Mouse (Mus musculus): ENCODE data around the gene C1qtnf2.

Gene C1qtnf2

DNA sequence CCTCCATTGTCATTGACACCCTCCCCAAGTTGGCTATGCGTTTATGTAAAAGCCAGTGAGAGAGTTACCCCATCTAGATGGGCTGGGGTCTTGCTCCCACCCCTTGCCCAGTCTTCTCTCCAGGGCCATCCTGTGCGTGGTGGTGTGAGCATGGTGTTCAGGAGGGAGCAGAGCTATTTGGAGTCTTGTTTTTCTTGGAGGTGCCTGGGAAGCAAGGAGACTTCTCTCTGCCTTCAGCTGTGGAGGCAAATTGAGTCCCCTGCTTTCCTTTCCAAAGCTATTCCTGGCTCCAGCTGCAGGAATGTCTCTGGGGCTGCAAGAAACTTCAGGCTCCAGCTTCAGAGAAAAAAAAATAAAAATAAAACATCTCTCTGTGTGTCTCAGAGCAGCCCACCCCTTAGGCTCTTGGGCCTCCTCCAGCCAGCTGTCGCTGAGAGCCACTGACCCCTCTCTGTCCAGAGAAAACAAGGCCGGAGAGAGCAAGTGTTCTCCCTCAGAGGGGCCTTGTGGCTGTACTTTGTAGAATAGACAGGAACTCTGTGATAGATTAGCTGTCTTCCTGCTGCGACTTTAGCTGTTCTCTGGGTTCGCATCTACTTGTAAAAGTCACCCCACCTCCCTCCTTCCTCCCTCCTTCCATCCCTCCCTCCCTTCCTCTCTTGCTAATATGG is 9.2 kb downstream of the C1qtnf2 start:
- DNase-seq (ENCODE audit: low read depth, low spot score), result no peak

DNA sequence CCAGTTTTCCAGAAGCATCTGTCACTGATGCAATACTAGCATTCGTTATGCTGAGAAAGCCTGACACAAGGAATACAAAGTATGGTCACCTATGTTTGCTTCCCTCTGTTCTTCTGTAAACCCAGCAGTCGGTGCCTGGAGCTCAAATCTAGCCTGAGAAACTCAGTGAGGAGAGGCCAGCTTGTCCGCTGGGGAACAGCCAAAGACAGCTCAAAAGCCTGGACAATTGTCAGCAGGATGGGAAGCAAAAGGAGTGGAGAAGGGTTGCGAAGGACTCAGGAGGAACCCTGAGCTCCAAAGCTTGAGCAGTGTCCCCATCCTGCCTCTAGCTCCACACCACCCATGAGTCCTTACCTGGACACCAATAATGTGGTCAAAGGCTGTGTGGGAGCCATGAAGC is 10.0 kb downstream of the C1qtnf2 start:
- no peak for DNase-seq (ENCODE audit: low read depth, low spot score)

DNA sequence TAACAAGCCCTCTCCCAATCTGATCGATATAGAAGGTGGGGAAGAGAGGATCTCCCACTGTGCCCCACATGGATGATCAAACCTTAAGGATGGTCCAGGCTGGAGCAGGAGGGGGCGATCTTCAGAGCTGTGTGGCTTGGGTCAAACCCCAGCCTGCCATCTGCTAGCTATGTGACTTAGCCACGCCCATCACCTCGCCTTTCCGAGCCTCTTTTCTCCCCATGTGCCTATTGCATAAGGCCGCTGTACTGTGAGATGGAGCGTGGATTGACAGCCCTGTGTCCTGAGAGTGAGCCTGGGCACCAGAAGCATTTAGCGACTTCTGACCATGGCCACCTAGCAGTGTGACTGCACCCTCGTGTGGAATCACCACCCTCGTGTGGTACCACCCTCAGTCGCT is 10.6 kb downstream of the C1qtnf2 start:
- DNase-seq (ENCODE audit: low read depth, low spot score), result peak; percentile 41

DNA sequence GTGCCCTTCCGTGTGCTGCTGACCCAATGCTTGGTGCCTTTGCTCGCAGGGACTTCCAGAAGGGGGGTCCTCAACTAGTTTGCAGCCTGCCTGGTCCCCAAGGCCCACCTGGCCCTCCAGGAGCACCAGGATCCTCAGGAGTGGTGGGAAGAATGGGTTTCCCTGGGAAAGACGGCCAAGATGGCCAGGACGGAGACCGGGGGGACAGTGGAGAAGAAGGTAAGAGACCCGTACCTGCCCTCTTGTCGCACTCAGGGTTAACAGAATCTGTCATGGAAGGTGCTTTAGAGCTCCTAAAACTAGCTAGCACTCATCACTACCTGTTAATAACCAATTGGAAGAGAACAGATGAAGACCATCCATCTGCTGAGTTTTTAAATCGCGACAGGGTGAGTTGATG is 11.8 kb downstream of the C1qtnf2 start:
- DNase-seq (ENCODE audit: low read depth, low spot score), result no peak

DNA sequence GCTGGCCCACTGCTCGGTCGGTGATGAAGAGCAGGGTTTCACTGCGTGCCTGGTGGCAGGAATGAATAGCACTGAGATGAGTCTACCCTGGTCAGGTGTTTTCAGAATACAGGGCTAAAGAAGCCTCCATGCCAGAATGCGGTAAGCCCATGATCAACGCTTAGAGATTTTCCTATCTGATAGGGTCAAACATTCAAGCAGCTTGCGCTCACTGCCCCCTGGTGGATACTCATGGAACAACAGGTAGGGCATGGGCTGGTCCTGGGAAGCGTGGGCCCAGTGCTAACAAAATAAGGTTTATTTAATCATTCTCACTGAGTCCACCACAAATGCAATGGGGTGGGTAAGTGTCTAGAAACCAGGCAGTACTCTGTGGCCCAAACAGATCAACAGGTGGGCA is 18.6 kb downstream of the C1qtnf2 start:
- DNase-seq (ENCODE audit: low read depth, low spot score), result peak; percentile 73

DNA sequence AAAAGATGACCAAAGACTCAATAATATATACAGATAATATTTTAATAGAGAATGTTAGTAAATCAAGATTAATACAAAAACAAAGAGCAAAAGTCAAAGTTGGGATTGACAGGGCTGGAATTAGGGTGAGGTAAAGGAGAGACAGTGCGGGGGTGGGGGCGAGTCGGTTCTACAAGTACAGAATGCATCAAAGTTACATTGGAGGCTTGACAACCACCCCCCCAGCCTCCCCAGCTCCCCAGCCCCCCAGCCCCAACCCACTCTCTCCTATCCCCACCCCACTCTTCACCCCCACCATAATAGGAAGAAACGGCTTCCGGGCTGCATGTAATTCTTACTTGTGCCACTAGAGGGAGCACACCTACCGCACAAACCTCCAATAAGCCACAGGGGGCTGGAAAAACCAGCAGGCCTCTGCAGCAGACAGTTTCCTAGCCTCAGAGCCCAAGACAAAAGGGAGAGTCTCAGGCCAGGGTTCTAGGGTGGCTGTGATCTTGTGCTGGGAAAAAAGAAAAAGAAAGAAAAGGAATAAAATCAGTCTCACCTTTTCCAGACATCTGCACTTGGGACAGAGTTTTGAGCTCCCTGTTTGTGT is 19.8 kb downstream of the C1qtnf2 start:
- peak; percentile 87 for DNase-seq (ENCODE audit: low read depth, low spot score)

DNA sequence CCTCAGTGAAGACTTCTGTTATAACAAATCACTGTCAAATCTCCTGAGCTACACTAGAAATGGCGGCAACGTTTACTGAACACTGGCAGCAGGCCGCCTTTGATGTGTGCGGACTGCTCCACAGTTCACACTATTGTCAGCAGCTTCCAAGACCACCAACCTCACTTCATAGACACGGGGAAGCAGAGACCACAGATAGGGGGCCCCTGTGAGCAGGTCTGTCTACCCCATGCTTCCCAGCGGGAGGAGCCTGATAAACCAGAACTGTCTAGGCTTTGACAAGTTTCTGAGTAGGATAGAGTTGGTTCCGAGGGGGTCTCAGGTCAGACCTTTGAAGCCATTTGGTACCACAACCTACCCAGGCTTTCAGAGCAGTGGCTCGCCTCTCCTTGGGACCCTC is 21.0 kb downstream of the C1qtnf2 start:
- peak; percentile 75 for DNase-seq (ENCODE audit: low read depth, low spot score)

DNA sequence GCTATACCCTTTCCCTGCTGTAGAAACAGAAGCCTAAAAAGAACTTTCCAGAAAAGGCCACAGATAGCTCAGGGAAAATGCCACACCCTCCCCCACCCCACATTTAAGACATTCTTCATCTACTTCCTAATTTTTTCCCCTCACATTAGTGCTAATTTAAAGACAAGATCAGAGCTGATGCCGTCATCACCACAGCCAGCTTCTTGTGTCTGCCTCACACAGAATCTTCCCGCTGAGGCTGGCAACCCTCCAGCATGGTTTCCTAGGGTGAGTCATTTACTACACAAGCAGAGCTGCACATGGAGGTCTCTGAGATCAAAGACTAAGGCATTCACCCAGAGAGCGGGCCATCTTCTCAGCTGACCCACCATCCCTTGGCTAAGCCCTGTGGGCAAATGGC is 21.5 kb downstream of the C1qtnf2 start:
- DNase-seq (ENCODE audit: low read depth, low spot score), result no peak

DNA sequence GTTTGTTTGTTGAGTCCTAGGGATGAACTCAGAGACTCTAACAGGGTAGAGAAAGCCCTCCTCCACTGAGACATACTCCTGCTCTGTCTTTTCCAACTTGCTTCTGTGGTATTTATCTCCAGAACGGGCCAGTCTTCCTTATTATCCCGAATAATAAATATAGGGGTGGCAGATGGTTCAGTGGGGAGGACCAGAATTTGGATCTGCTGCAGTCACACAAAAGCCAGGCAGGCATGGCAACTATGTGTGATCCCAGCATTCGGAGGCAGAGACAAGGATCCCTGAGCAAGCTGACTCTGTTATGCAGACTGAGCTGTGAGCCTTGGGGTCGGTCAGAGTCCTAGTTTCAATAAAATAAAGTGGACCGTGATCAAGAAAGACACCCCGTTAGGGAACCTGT is 27.2 kb downstream of the C1qtnf2 start:
- no peak for DNase-seq (ENCODE audit: low read depth, low spot score)

DNA sequence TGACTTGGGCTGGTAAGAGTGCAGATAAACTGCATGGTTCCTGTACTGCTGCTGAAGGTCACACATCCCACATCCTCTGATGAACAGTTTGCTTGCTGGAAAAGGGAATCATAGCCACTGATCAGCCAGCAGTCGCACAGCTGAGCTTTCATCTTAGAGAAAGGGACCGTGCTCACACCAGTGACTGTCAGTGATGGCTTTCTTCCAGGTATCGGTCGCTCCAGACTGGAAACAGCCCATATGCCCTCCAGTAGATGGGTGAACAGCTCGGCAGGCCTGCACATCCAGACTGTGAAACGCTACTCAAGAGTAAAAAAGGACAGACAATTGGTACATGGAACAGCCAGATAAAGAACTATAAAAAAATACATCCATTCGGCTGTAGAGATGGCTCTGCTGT is 31.1 kb downstream of the C1qtnf2 start:
- no peak for DNase-seq (ENCODE audit: low read depth, low spot score)

DNA sequence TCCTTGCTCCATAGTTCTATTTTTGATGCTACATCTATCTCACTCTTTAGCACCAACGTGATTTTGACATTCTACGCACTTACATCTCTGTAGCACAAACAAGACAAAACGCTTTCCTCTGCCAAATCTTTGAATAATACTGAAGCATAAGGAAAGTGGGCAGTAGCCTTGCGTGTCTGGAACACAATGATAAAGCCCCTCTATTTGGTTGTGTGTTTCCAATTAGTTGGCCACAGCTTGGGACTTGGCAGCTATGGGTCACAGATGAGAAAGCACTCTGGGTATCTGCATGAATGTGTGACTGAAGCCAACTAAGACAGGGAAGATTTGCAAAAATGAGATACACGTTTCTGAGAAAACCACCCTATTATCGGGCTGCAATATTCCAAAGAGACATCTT is 33.9 kb downstream of the C1qtnf2 start:
- DNase-seq (ENCODE audit: low read depth, low spot score), result no peak

DNA sequence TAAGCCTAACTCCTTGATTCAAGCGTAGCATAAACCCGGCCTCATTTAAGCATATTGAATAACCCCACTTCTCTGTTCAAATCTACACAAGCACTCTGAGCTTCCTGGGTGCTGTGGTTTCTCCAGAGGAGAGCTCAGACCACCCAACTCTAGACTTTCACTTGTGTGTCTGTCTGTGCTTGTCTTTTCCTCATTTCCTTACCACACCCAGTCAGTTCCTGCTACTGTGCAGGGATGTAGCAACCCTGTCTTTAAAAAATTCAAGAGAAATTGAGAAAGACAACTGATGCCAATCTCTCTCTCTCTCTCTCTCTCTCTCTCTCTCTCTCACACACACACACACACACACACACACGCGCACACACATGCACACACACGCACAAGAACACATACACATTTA is 35.8 kb downstream of the C1qtnf2 start:
- no peak for DNase-seq (ENCODE audit: low read depth, low spot score)

DNA sequence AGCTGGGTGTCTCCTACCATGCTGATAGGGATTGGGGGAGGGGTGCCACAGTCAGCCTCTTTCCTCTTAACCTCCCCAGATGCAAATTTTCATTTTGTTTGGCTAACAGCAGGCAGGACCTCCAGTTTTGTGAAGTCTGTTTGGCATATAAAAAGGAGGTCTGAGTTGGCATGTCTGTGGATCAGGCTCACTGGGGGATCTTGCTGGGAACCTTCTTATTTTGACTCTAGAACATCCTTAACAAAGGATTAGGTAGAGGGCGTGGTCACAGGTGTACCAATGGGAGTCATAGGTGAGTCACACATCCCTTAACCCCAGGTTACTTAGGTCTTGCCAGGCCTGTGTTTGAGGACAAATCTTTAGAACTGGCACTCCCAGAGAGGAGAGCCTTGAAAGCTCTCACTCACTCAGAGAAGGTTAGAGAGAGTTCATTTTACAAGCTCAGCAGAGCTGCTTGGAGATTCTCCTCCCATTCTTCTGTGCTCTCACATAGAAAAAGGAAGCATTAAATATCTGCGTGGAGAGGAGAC is 38.6 kb downstream of the C1qtnf2 start:
- DNase-seq (ENCODE audit: low read depth, low spot score), result peak; percentile 69

DNA sequence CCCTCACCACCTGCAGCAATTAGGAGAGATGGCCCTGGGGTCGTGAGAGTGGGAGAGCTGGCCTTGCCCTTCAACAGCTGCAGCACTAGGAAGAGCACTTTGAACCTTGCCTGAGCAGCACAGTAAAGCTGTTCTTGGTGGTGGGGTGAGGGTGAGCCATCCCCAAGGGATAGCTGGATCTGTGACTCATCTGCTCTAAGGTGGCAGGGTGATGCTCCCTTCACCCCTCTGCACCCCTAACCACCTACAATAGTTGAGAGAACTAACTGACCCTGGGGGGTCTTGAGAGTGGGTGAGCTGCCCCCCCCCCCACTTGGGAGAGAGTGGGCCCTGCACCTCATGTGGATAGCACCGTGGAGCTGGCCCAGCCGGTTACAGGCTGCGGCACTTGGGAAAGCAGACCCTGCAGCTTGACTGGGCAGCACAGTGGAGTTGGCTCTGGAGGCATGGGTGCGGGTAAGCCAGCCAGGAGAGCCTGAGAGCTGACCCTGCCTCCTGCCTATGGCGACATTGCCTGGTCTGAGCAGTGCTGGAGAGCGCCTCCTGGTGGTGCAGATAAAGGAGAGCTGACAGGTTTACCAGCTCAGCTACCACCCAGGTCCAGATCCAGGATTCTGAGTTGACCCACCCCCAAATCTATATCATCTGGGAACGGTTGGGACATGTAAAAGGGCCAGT is 42.4 kb downstream of the C1qtnf2 start:
- DNase-seq (ENCODE audit: low read depth, low spot score), result peak; percentile 87

DNA sequence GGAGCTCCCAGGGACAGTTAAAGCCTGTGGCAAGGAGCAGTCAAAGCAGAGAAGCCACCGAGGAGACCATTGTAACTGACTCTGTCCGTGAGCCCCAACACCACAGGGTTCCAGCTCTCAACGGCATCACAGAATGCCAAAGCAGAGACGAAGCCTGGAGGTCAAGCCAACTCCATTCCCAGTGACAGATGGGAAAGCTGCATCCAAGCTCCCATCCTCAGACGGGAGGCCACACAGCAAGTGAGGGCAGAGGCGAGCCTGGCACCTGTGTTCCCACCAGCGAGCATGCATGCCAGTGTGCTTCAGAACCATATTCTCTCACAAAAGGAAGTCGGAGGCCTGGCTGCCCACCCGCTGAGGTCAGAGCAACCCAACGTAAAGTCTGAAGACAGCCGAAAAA is 43.6 kb downstream of the C1qtnf2 start:
- no peak for DNase-seq (ENCODE audit: low read depth, low spot score)

DNA sequence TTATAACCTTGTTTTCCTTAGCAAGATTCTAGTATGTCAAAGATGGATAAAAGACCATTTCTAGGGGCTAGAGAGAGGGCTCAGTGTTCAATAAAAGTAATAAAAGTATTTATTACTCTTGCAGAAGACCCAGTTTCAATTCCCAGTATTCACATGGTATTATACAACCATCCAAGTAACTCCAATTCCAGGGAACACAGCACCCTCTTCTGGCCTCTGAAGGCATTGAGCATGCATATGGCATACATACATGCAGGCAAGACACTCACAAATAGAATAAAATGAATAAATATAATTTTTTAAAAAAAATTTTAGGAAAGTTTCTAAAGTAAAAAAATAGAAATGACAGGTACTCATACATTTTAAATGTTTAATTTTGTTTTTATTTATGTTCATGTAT is 44.0 kb downstream of the C1qtnf2 start:
- no peak for DNase-seq (ENCODE audit: low read depth, low spot score)

DNA sequence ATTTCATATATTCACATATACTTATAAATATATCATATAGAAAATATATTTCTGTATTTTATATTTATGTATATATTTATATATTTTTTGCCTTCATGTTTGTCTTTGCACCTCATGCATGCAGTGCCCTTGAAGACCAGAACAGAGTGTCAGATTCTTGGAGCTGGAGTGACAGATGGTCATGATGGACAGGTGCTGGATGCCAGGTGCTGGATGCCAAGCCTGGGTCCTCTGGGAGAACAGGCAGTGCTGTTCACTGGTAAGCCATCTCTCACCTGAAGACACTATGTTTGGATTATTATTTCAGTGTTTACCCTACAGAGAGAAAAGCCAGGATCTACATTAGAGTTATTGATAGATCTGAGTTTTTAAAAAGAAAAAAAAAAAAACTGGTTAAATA is 44.7 kb downstream of the C1qtnf2 start:
- DNase-seq (ENCODE audit: low read depth, low spot score), result no peak

DNA sequence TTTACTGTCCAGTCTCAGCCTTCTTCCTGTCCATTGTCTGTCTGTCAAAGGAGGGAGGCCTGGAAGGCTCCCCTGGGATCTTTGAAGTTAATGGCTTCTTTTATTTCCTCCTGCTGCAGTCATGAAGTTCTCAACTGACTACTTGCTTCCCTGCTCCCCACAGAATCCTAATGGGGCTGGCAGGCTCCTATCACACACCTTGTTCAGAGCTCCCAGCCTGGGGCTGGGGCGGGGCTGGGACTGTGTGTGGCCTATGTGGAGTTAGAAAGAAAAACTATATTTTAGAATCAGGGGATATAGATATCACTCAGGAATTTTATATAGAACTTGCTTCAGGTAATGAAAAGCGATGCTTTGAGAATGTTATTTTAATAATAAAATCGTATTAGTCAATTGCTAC is 46.4 kb downstream of the C1qtnf2 start:
- DNase-seq (ENCODE audit: low read depth, low spot score), result no peak

DNA sequence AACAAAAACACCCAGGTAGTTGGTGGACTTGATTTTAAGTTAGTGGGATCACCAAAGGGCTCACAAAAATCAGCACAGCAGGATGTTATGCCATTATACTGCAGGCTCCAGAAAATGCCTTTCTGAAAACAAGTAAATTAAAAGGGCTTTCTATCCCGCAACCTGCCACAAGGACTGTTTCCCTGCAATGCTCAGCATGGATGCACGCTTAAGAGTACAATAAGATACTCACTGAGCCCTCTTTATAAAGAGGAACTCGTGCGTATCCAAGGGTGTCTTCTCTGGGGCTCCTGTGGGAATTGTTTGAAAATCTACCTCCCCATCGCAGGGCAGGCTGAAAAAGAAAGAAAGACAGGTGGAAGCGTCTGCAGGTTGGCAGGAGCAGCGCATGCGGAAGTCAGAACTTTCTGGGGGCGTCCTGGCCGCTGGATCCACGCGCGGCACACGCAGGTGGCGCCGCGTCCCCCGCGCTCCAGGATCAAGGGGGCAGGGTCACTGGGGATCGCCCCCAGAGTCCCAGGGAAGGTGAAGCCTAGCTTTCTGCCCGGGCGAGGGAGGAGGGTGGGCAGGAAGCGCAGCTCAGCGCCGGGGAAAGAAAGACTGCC is 54.1 kb downstream of the C1qtnf2 start:
- peak; percentile 59 for DNase-seq (ENCODE audit: low read depth, low spot score)

DNA sequence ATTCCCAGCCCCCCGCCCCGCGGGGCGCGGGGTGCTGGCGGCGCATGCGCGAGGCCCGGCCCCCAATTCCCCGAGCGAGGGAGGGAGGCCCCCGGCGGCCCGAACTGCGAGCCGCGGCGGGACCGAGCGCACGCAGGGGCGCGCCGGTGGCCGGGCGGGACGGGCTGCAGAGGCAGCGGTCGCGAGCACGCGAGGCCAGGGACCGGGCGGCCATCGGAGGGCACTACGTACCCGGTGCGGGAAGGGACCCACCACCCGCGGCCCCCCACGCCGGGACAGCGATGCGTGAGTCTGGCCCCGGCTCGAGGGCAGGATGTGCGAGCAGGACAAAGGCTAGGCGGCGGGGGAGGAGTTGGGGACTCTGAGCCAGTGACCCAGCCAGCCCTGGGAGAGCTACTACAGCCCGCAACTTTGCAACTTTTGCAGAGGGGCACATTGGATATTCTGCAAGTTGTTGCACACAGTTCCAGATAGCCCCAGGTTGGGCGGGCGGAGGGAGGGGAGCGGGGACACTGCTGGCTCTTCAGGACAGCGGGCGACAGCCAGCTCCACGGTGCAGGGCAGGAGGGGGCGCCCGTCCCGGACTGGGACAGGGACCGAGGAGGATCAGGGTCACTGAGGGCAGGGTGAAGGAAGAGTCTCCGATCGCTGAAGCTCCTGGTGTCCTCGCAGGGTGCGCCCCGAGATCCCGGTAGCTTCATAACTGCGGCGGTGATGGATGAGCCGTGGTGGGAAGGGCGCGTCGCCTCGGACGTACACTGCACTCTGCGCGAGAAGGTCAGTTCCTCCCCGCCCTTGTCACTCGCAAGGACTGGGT is 54.8 kb downstream of the C1qtnf2 start, which contains the start of gene Ccnjl:
Ccnjl (plus strand) TSS at position 102 of the 817 bp plus-strand sequence.
- peak; percentile 43 for DNase-seq (ENCODE audit: low read depth, low spot score)

DNA sequence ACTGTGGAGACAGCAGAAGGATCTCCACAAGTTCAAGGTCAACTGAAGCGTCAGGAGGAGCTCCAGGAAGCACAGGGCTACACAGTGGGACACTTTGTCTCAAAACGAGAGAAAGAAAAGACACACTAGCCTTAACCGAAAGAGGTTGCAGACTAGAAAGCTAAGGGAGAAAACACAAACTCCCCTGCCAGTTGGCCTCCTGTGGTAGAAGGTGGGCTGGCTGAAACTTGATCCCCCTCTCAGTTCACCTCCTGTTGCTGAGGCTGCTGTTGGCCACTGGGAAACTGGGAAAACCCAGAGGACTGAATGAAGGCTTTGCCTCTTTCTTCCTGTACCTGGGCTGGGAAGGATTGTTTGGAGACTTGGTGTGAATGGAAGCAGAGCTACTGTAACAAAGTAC is 56.0 kb downstream of the C1qtnf2 start:
- peak; percentile 68 for DNase-seq (ENCODE audit: low read depth, low spot score)

DNA sequence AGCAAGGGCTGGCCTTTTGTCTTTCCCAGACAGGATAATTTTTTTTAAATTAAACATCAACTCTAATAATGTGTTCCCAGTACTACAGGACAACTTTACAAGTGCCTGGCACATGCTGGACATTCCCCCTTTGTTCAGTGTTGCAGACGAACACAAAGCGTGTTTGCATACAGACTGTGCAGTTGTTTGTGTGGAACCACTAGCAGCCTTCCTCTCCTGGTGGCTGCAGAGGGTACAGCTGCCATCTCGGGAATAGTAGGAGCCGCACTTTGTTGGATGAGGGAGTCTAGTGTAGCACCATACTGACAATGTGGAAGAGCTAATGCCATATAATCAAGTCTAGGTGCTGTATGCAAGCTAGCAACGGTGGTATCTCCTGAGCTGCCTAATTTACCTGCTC is 57.5 kb downstream of the C1qtnf2 start:
- DNase-seq (ENCODE audit: low read depth, low spot score), result peak; percentile 50
